Mouse (Mus musculus) embryonic fibroblast, embryonic 13.5 days (primary cell): ENCODE data around the gene Ttc36. TPM values are rescaled to one million over a fixed set of nuclear protein-coding genes. Genes with fewer than 3 reads are reported as not detected.
A peak's percentile ranks its signal among the peaks of the same experiment; 100 is the strongest.
"Not testable (repeated sequence)": the region's sequence is repeated elsewhere in the genome, so short reads cannot be mapped to it uniquely, and the experiment has no call there.

Experiments used
- H3K27ac ChIP-seq: 2 replicates; pipeline ENCODE4 v1.5.1; 2012; ENCODE audit warnings: low read length, control low read depth, inconsistent platforms; ENCODE audit not compliant: insufficient read depth
- H3K4me1 ChIP-seq: 2 replicates; pipeline ENCODE4 v1.6.1; 2011; ENCODE audit warnings: low read length; ENCODE audit not compliant: control insufficient read depth, insufficient read depth
- H3K4me3 ChIP-seq: 2 replicates; pipeline ENCODE4 v1.5.1; 2011; ENCODE audit warnings: mild to moderate bottlenecking, control low read depth, low read length; ENCODE audit not compliant: insufficient read depth
- CTCF ChIP-seq: IDR thresholded peaks from 2 replicates; pipeline ENCODE4 v1.5.1; 2011; ENCODE audit warnings: mild to moderate bottlenecking, control low read depth, low read length, moderate library complexity, borderline replicate concordance; ENCODE audit not compliant: insufficient read depth
- POLR2A ChIP-seq: IDR thresholded peaks from 2 replicates; pipeline ENCODE4 v1.6.1; 2011; ENCODE audit warnings: low read depth, mild to moderate bottlenecking, control low read depth, low read length, moderate library complexity
- polyA plus RNA-seq: library from polyadenylated mRNA; stranded (reverse); fragments of >200 nt; gene quantifications from 2 replicates; pipeline ENCODE4 v1.2.4, GENCODE M21; 2011; ENCODE audit warnings: low read depth; ENCODE audit not compliant: missing spikeins, insufficient read length

Ttc36 gene
- polyA plus RNA-seq, 1 experiment, result 0.79 TPM

DNA sequence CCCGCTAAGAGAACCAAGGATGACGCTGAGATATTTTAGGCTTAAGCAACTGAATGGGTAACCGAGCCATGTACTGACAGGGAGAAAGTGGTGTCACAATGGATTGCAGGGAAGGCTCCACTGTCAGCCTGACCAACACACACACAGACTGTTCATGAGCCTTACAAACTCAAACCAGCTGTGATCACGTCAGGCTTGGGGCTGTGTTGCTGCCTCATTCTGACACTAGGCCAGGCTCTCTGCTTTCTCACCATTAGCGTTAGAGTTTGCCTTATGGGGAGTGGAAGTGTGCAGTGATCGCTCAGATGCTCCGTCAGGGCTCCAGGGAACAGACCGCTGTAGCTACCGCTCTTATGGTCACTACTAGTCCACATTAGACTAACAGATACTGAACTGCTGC is 10.0 kb downstream of the Ttc36 start:
- TF ChIP-seq POLR2A, result no peak
- TF ChIP-seq CTCF, result no peak
- H3K27ac ChIP-seq, result no peak overlapping the region
- no peaks in the 10 kb centered on the region for H3K4me1 ChIP-seq
- no peak overlapping the region for H3K4me3 ChIP-seq

DNA sequence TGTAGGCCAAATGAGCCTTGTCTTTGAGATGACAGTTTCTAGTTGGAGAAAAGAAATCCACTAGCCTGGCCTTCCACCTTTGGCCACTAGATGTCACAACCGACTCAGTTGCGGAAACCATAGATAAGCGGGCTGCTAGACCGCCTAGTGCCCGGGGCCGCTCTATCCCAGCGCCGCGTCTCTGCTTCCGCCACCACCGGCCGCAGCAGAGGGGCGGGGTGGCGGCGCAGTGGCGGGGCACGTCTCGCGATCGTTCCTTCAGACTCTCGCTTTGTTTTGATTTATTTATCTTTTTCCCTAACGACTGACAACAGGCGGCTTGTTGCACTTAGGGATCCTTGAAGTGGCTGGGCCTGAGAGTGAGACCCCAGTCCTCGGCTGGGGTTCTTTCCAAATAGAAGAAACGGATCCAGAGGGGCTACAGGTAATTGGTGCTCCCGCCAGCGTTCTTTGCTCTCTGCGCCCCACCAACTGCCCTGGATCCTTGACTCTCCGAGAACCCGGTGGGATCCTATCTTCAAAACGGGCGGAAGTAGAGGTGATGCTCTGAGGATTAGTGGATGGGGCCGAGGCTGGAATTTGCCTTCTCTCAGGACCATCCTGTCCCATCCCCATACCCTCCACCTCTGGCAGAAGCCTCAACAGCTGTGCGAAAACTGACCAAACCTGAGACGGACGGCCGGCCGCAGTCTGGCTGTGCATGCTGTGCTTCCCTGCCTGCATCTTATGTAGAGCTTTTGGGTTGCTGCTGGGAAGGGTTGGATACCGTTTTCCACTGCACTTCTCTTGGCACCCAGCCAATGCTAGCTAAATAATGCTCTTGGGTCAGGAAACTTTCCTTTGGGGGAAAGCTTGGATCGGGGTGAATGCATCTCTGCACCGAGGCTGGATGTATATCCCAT is 29.9 kb downstream of the Ttc36 start:
- Histone ChIP-seq H3K27ac (peak overlapping the region; percentile 63), H3K4me3 (peak overlapping the region; percentile 86), H3K4me1 (no peaks in the 10 kb centered on the region)
- TF ChIP-seq CTCF (peak; percentile 16; the same call in 1 of the 2 replicates), POLR2A (peak; percentile 77)

DNA sequence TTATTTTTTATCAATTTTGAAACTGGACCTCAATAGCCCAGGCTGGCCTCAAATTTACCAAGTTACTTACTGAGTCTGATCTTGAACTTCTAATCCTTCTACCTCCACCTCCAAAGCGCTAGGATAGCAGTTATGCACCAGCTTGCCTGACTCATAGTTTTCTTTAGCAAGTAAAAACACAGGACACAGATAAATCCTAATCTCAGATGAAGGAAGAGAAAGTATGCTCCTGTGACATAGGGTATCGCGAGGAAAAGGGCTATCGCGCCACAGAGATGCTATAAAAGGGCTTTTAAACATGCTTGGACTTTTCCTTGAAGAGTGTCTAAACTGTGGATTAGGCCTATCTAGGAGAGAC is 30.5 kb downstream of the Ttc36 start:
- H3K4me1 ChIP-seq, result no peaks in the 10 kb centered on the region
- H3K4me3 ChIP-seq, result no peak overlapping the region
- peak overlapping the region; percentile 63 for H3K27ac ChIP-seq
- TF ChIP-seq CTCF, result no peak
- no peak for TF ChIP-seq POLR2A

DNA sequence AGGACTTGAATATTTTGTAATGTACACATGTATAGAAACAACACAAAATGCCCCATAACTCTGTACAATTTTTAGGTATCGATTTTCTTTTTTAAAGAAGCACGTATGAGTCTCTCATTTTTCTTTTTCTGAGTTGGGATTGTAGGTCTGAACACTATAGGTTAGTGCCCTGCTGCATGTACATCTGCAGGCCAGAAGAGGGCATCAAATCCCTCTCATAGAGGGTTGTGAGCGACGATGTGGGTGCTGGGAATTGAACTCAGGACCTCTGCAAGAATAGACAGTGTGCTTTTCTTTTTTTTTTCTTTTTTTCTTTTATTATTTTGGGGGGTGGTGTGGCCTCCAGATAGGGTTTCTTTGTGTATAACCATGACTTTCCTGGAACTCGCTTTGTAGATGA is 31.5 kb downstream of the Ttc36 start:
- no peak overlapping the region for H3K4me3 ChIP-seq
- H3K4me1 ChIP-seq, result no peaks in the 10 kb centered on the region
- no peak overlapping the region for H3K27ac ChIP-seq
- TF ChIP-seq POLR2A (no peak), CTCF (no peak)

DNA sequence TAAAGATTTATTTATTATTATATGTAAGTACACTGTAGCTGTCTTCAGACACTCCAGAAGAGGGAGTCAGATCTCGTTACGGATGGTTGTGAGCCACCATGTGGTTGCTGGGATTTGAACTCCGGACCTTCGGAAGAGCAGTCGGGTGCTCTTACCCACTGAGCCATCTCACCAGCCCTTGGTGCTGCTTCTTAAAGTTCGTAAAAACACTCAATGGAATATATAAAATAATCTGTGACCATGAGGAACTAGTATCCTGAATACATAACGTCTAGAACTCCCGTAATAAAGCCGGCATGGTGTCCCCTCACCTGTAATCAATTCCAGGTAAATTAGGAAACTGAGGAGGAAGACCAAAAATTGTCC is 34.9 kb downstream of the Ttc36 start:
- H3K27ac ChIP-seq, H3K4me1 ChIP-seq, H3K4me3 ChIP-seq: not testable (repeated sequence)

DNA sequence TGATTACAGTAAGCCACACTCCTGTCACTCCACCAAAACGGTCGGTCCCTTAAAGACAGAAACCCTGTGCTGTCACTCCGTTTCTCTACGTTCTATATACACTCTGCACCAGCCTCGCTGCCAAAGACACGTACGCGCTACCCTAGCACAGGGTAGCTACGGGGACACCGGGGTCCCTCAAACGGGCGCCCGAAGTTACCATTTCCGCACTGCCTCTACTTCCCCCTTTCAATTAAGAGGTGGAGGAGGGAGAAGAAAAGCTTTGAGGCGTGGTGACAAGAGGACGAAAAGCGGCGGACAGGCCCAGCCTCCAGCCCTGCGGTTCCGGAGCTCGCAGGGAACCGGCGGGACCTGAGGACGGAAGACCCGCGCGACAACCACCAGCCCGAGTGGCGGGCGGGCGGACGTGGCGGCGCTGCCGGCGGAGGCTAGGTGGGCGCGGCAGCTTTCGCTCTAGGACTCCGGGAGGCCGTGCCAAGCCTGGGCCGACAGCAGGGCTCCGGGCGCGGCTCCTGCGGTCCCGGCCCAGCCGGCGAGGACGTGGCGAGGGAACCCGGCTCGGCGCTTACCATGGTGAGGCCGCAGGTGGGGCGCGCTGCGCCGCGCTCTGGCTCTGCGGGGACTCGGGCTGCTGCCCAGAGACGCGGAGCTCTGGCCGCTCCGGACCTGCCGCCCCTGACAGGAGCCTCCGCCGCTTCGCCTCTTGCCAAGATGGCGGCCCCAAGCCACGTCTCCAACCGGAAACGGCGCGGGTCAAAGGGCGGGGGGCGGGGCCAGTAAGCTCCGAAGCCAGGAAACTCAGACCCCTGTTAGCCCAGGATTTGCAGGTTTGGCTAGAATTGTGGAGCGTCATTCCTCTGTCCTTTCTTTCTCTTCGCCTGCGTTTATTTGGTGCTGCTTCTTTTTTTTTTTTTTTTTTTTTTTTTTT is 35.5 kb downstream of the Ttc36 start, which contains the start of the genes Arcn1 and Ift46:
Arcn1 (minus strand) TSS at position 745 of the 928 bp plus-strand sequence.
Ift46 (plus strand) TSS at position 808 of the 928 bp plus-strand sequence.
- TF ChIP-seq POLR2A, result peak; percentile 74
- TF ChIP-seq CTCF, result no peak
- 0 out of 2 replicates have a peak, but pooled peaks cover 2% of the 10 kb centered on the region for H3K4me1 ChIP-seq
- H3K27ac ChIP-seq, result peak within 1 kb of the TSS; percentile 95
- peak within 1 kb of the TSS; percentile 98 for H3K4me3 ChIP-seq

DNA sequence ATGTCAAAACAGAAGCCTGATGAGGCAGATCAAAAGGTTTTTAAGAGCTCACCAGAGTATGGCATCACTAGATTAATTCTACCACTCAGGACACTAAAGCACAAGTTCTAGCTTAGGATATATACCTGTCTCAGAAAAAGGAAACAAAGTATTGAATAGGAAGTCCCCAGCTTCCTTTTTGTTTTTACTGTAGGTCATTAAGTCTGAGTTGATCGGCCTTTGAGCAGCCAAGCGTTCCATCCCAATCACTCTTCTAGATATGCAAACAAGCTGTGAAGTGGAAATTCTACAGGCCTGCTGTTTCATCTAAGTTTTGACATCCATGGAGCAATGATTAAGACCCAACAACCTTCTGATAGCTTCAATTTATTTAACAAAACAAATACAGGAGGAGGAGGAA is 42.0 kb downstream of the Ttc36 start:
- TF ChIP-seq POLR2A (no peak), CTCF (no peak)
- Histone ChIP-seq H3K27ac (no peak overlapping the region), H3K4me1 (peaks cover 5% of the 10 kb centered on the region; the same call in 1 of the 2 replicates), H3K4me3 (no peak overlapping the region)

Other genes with a start within 250 kb of the Ttc36 start
- gene Cxcr5, start 241.2 kb downstream of the Ttc36 start, polyA plus RNA-seq, result not detected in 2 replicates
- gene Ddx6, start 198.2 kb downstream of the Ttc36 start, polyA plus RNA-seq, result 164 TPM in 2 replicates
- not detected in 2 replicates for gene Treh, start 129.8 kb downstream of the Ttc36 start, polyA plus RNA-seq
- gene Phldb1, start 67.9 kb downstream of the Ttc36 start, polyA plus RNA-seq, result 61.2 and 68.8 TPM in 2 replicates
- 255 and 260 TPM in 2 replicates for gene Arcn1, start 35.2 kb downstream of the Ttc36 start, polyA plus RNA-seq
- gene Ift46, start 35.2 kb downstream of the Ttc36 start, polyA plus RNA-seq, result 128 and 132 TPM in 2 replicates
- gene Tmem25, start 3.8 kb downstream of the Ttc36 start, polyA plus RNA-seq, result 0.65 and 0.90 TPM in 2 replicates
- gene Kmt2a, start 78.2 kb upstream of the Ttc36 start, polyA plus RNA-seq, result 29.0 and 32.1 TPM in 2 replicates
- 281 and 285 TPM in 2 replicates for gene Atp5l, start 117.7 kb upstream of the Ttc36 start, polyA plus RNA-seq
- 56.9 and 64.4 TPM in 2 replicates for gene Ube4a, start 162.5 kb upstream of the Ttc36 start, polyA plus RNA-seq
- gene Cd3g, start 177.4 kb upstream of the Ttc36 start, polyA plus RNA-seq, result not detected in 2 replicates
- gene Cd3d, start 178.7 kb upstream of the Ttc36 start, polyA plus RNA-seq, result not detected in 2 replicates
- not detected in 2 replicates for gene Cd3e, start 206.6 kb upstream of the Ttc36 start, polyA plus RNA-seq
- 0.77 and 1.2 TPM in 2 replicates for gene Mpzl2, start 236.7 kb upstream of the Ttc36 start, polyA plus RNA-seq